ENCODE assay signal across 11 mouse cellular contexts in the genomic region with DNA sequence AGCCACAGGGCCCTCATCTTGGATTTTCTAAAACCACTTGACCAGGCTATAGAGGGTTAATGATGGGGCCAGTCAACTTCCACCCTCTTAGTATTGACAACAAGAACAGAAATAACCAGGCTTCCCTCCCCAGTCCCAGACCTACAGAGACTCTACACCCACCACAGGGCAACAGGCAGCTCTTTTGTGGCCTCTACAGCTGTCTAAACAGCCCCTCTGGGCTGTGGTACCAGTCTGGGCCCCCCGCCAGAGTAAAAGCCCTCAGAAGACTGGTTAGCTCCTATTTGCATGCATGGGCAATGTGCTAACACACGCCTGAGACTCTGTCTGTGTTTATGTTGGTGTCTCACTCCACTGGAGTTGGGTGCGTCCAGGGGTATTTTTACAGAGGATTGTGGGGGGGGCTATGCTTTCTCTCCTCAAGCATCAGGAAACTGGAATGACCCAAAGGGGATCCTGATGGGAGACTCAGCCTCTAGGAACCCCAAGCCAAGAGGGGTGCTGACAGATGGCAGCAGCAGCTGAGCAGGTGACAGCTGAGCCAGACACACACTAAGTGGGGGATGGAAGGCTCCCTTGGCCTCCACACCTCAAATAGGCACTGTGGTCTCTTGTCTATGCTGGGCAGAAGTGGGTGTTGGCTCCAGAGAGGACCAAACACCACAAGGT. TPM values are rescaled to one million over a fixed set of nuclear protein-coding genes. Genes with fewer than 3 reads are reported as not detected.
A peak's percentile ranks its signal among the peaks of the same experiment; 100 is the strongest.
DNase-seq lines count a peak whose midpoint lies in the region; ATAC-seq and TF ChIP-seq lines count a peak whose summit lies in the region.
"Had no signal": no experiment of that assay in that cellular context is flagged by ENCODE, and none has a peak within 500 bp of the region (broad histone marks: within the 10 kb centered on the region; RNA-seq: fewer than 3 reads in every experiment).

No protein-coding gene starts in this region.

- H3K9me3 ChIP-seq in embryonic facial prominence, embryonic 10.5 days, result no peaks in the 10 kb centered on the region
- no peaks in the 10 kb centered on the region for H3K9me3 ChIP-seq in heart, embryonic 14.5 days (ENCODE audit: control insufficient read depth, low read length)
- no peaks in the 10 kb centered on the region for H3K9me3 ChIP-seq in midbrain, embryonic 13.5 days
- H3K9me3 ChIP-seq in liver, embryonic 11.5 days (ENCODE audit: control insufficient read depth, low read length), result no peaks in the 10 kb centered on the region

- H3K27me3 ChIP-seq in kidney, adult 2 months (replicated peaks; ENCODE audit: control insufficient read depth, insufficient read depth, low read length), result no peaks in the 10 kb centered on the region
- H3K27me3 ChIP-seq in embryonic facial prominence, embryonic 10.5 days (replicated peaks; ENCODE audit: low read depth, poor library complexity, severe bottlenecking), result no peaks in the 10 kb centered on the region
- H3K27me3 ChIP-seq in heart, embryonic 14.5 days (ENCODE audit: control insufficient read depth, insufficient read depth, low read length), result no peaks in the 10 kb centered on the region
- H3K27me3 ChIP-seq in midbrain, embryonic 13.5 days, result no peaks in the 10 kb centered on the region
- H3K27me3 ChIP-seq in liver, embryonic 11.5 days (replicated peaks; ENCODE audit: control insufficient read depth, insufficient read depth, low read length), result peaks cover 22% of the 10 kb centered on the region
- no peaks in the 10 kb centered on the region for H3K27me3 ChIP-seq in cerebellum, adult 2 months (ENCODE audit: control insufficient read depth, insufficient read depth, low read length)

- no peak for ATAC-seq in heart, embryonic 14.5 days (ENCODE audit: insufficient number of reproducible peaks, insufficient read depth, low FRiP score, low read depth)
- 0 out of 2 replicates have a peak, but pooled peaks have one; percentile 5 for ATAC-seq in midbrain, embryonic 13.5 days
- ATAC-seq in liver, embryonic 11.5 days (replicated peaks; ENCODE audit: low FRiP score), result no peak
- ATAC-seq: liver, postnatal 0 days had no signal

- peak overlapping the region; percentile 89 for H3K4me2 ChIP-seq in heart, embryonic 14.5 days (ENCODE audit: low read length)
- H3K4me2 ChIP-seq in midbrain, embryonic 13.5 days (replicated peaks), result peak overlapping the region; percentile 98
- no peak overlapping the region for H3K4me2 ChIP-seq in liver, embryonic 11.5 days

- TF ChIP-seq POLR2A in kidney, adult 2 months (IDR thresholded peaks at IDR 0.05; ENCODE audit: low read depth, low read length), result no peak
- no peak for TF ChIP-seq POLR2A in cerebellum, adult 2 months (IDR thresholded peaks at IDR 0.05; ENCODE audit: borderline replicate concordance, insufficient read depth, low read length)

- H3K9ac ChIP-seq in heart, embryonic 14.5 days (ENCODE audit: low read length), result peak overlapping the region; percentile 42; the same call in 1 of the 2 replicates
- H3K9ac ChIP-seq in midbrain, embryonic 13.5 days (replicated peaks), result 0 out of 2 replicates have a peak overlapping the region, but pooled peaks have one; percentile 6
- H3K9ac ChIP-seq in liver, embryonic 11.5 days (ENCODE audit: low read depth, low read length), result no peak overlapping the region
- H3K9ac ChIP-seq: liver, postnatal 0 days had no signal

- 72% methylated on average over 3 of the region's 3 CpGs for WGBS in kidney, adult 2 months
- 61% methylated on average over 3 of the region's 3 CpGs for WGBS in embryonic facial prominence, embryonic 10.5 days
- 51% methylated on average over 3 of the region's 3 CpGs for WGBS in heart, embryonic 14.5 days
- WGBS in midbrain, embryonic 13.5 days, result 58% methylated on average over 3 of the region's 3 CpGs
- WGBS in liver, embryonic 11.5 days, result 76% methylated on average over 3 of the region's 3 CpGs
- 44% methylated on average over 3 of the region's 3 CpGs for WGBS in cerebellum, adult 2 months

- no peak for TF ChIP-seq CTCF in kidney, adult 2 months (conservative IDR thresholded peaks at IDR 0.05; ENCODE audit: insufficient read depth, insufficient read length, low read depth, low read length)
- no peak for TF ChIP-seq CTCF in cerebellum, adult 2 months (IDR thresholded peaks at IDR 0.05; ENCODE audit: borderline replicate concordance, insufficient read depth, low read depth, low read length)

- H3K4me3 ChIP-seq in kidney, adult 2 months (ENCODE audit: insufficient read depth, low read depth, low read length), result no peak overlapping the region
- peak overlapping the region; percentile 88 for H3K4me3 ChIP-seq in embryonic facial prominence, embryonic 10.5 days
- H3K4me3 ChIP-seq in heart, embryonic 14.5 days (ENCODE audit: control insufficient read depth in 1 of 2, insufficient read depth in 1 of 2, low read depth in 1 of 2, low read length in 2 of 2), result no peak overlapping the region
- H3K4me3 ChIP-seq in midbrain, embryonic 13.5 days (replicated peaks), result no peak overlapping the region
- no peak overlapping the region for H3K4me3 ChIP-seq in liver, embryonic 11.5 days (ENCODE audit: low read depth, low read length)
- no peak overlapping the region for H3K4me3 ChIP-seq in cerebellum, adult 2 months (replicated peaks; ENCODE audit: insufficient read depth, low read depth, low read length)

- peaks cover 6% of the 10 kb centered on the region for H3K36me3 ChIP-seq in kidney, adult 2 months (ENCODE audit: control insufficient read depth, insufficient read depth, low read length)
- peaks cover 54% of the 10 kb centered on the region for H3K36me3 ChIP-seq in embryonic facial prominence, embryonic 10.5 days (replicated peaks)
- H3K36me3 ChIP-seq in heart, embryonic 14.5 days (ENCODE audit: control insufficient read depth, insufficient read depth, low read length), result peaks cover 49% of the 10 kb centered on the region
- H3K36me3 ChIP-seq in midbrain, embryonic 13.5 days, result peaks cover 39% of the 10 kb centered on the region
- peaks cover 28% of the 10 kb centered on the region for H3K36me3 ChIP-seq in liver, embryonic 11.5 days (ENCODE audit: control insufficient read depth, insufficient read depth, low read length)

- peak; percentile 11 for DNase-seq in kidney, postnatal 10 days
- no peak for DNase-seq in kidney, adult 2 months
- no peak for DNase-seq in embryonic facial prominence, embryonic 10.5 days (ENCODE audit: low spot score)
- DNase-seq in spleen, adult 12 weeks (ENCODE audit: low spot score), result no peak
- DNase-seq in liver, embryonic 11.5 days (ENCODE audit: low spot score), result no peak
- no peak for DNase-seq in cerebellum, adult 2 months
- DNase-seq: adrenal gland, postnatal 36 days; liver, postnatal 0 days had no signal

- peaks cover 10% of the 10 kb centered on the region; the same call in 1 of the 2 replicates for H3K4me1 ChIP-seq in kidney, adult 2 months (ENCODE audit: control insufficient read depth, insufficient read depth, low read length)
- H3K4me1 ChIP-seq in embryonic facial prominence, embryonic 10.5 days, result peaks cover 40% of the 10 kb centered on the region
- peaks cover 18 to 27% of the 10 kb centered on the region in 2 experiments for H3K4me1 ChIP-seq in heart, embryonic 14.5 days (ENCODE audit: control insufficient read depth in 2 of 2, insufficient read depth in 2 of 2, low read length in 2 of 2)
- peaks cover 48% of the 10 kb centered on the region for H3K4me1 ChIP-seq in midbrain, embryonic 13.5 days (replicated peaks)
- H3K4me1 ChIP-seq in liver, embryonic 11.5 days (replicated peaks; ENCODE audit: control insufficient read depth, insufficient read depth, low read length), result peaks cover 6% of the 10 kb centered on the region; the same call in 1 of the 2 replicates
- peaks cover 8% of the 10 kb centered on the region; the same call in 1 of the 2 replicates for H3K4me1 ChIP-seq in cerebellum, adult 2 months (ENCODE audit: control insufficient read depth, insufficient read depth, low read length)

- no peak overlapping the region for H3K27ac ChIP-seq in kidney, adult 2 months (ENCODE audit: insufficient read depth, low read depth, low read length)
- H3K27ac ChIP-seq in embryonic facial prominence, embryonic 10.5 days (replicated peaks), result peak overlapping the region; percentile 100; the same call in 1 of the 2 replicates
- H3K27ac ChIP-seq in heart, embryonic 14.5 days (replicated peaks in 1 of 2; ENCODE audit: control insufficient read depth in 1 of 2, insufficient read depth in 1 of 2, low read depth in 2 of 2, low read length in 2 of 2), result peak overlapping the region in 1 of 2 experiments; percentile 49; a peak in 2 of 4 replicates
- H3K27ac ChIP-seq in midbrain, embryonic 13.5 days, result peak overlapping the region; percentile 67
- no peak overlapping the region for H3K27ac ChIP-seq in liver, embryonic 11.5 days (ENCODE audit: low read depth, low read length)
- H3K27ac ChIP-seq in cerebellum, adult 2 months (ENCODE audit: insufficient read depth, low read length), result no peak overlapping the region

RNA-seq across cellular contexts. Expression of gene Inppl1, which starts 4.0 kb away (rescaled TPM):
- polyA plus RNA-seq in kidney, adult 2 months (2012; rRNA removed), result 62.1 and 81.3 TPM in 2 replicates
- polyA plus RNA-seq in embryonic facial prominence, embryonic 10.5 days (2016; fragmentation: Nextera tagmentation; extraction: Ambion mirVana), result 38.4 and 46.7 TPM in 2 replicates
- polyA plus RNA-seq in heart, embryonic 14.5 days (2014; fragmentation: Nextera tagmentation; extraction: Ambion mirVana), result 32.1 and 34.9 TPM in 2 replicates
- polyA plus RNA-seq in midbrain, embryonic 13.5 days (2015; fragmentation: Nextera tagmentation; extraction: Ambion mirVana), result 20.3 and 26.3 TPM in 2 replicates
- 22.3 and 23.4 TPM in 2 replicates for polyA plus RNA-seq in liver, embryonic 11.5 days (2014; fragmentation: Nextera tagmentation; extraction: Ambion mirVana)
- 35.4 and 43.9 TPM in 2 replicates for polyA plus RNA-seq in cerebellum, adult 2 months (2012; rRNA removed)

RNA-seq across cellular contexts. Expression of gene Phox2a, which starts 15.9 kb away (rescaled TPM):
- polyA plus RNA-seq in kidney, adult 2 months (2012; rRNA removed), result 0.20 TPM in 1 of 2 replicates, not detected in the other
- 0.26 and 1.2 TPM in 2 replicates for polyA plus RNA-seq in embryonic facial prominence, embryonic 10.5 days (2016; fragmentation: Nextera tagmentation; extraction: Ambion mirVana)
- polyA plus RNA-seq in heart, embryonic 14.5 days (2014; fragmentation: Nextera tagmentation; extraction: Ambion mirVana), result 1.2 TPM in 1 of 2 replicates, not detected in the other
- 0.24 and 0.26 TPM in 2 replicates for polyA plus RNA-seq in midbrain, embryonic 13.5 days (2015; fragmentation: Nextera tagmentation; extraction: Ambion mirVana)
- 0.10 TPM in 1 of 2 replicates, not detected in the other for polyA plus RNA-seq in liver, embryonic 11.5 days (2014; fragmentation: Nextera tagmentation; extraction: Ambion mirVana)
- polyA plus RNA-seq in cerebellum, adult 2 months (2012; rRNA removed), result 0.52 and 0.71 TPM in 2 replicates
- polyA plus RNA-seq: cortical plate, adult 2 months; liver, postnatal 0 days had no signal

RNA-seq across cellular contexts. Expression of gene Folr2, which starts 22.9 kb away (rescaled TPM):
- 11.2 and 11.7 TPM in 2 replicates for polyA plus RNA-seq in kidney, adult 2 months (2012; rRNA removed)
- 0.49 TPM in 1 of 2 replicates, not detected in the other for polyA plus RNA-seq in embryonic facial prominence, embryonic 10.5 days (2016; fragmentation: Nextera tagmentation; extraction: Ambion mirVana)
- polyA plus RNA-seq in heart, embryonic 14.5 days (2014; fragmentation: Nextera tagmentation; extraction: Ambion mirVana), result 0.69 and 1.0 TPM in 2 replicates
- polyA plus RNA-seq in midbrain, embryonic 13.5 days (2015; fragmentation: Nextera tagmentation; extraction: Ambion mirVana), result 2.2 and 3.8 TPM in 2 replicates
- 3.3 and 3.9 TPM in 2 replicates for polyA plus RNA-seq in liver, embryonic 11.5 days (2014; fragmentation: Nextera tagmentation; extraction: Ambion mirVana)
- 0.44 and 0.89 TPM in 2 replicates for polyA plus RNA-seq in cerebellum, adult 2 months (2012; rRNA removed)

RNA-seq across cellular contexts. Expression of gene Anapc15, which starts 29.5 kb away (rescaled TPM):
- polyA plus RNA-seq in kidney, adult 2 months (2012; rRNA removed), result 40.2 and 42.6 TPM in 2 replicates
- polyA plus RNA-seq in embryonic facial prominence, embryonic 10.5 days (2016; fragmentation: Nextera tagmentation; extraction: Ambion mirVana), result 118 and 119 TPM in 2 replicates
- polyA plus RNA-seq in heart, embryonic 14.5 days (2014; fragmentation: Nextera tagmentation; extraction: Ambion mirVana), result 52.0 and 53.2 TPM in 2 replicates
- polyA plus RNA-seq in midbrain, embryonic 13.5 days (2015; fragmentation: Nextera tagmentation; extraction: Ambion mirVana), result 79.0 and 92.2 TPM in 2 replicates
- polyA plus RNA-seq in liver, embryonic 11.5 days (2014; fragmentation: Nextera tagmentation; extraction: Ambion mirVana), result 94.7 and 96.2 TPM in 2 replicates
- polyA plus RNA-seq in cerebellum, adult 2 months (2012; rRNA removed), result 44.7 and 47.3 TPM in 2 replicates

RNA-seq across cellular contexts. Expression of gene Folr1, which starts 36.5 kb away (rescaled TPM):
- 942 and 1,044 TPM in 2 replicates for polyA plus RNA-seq in kidney, adult 2 months (2012; rRNA removed)
- 1.2 and 2.4 TPM in 2 replicates for polyA plus RNA-seq in embryonic facial prominence, embryonic 10.5 days (2016; fragmentation: Nextera tagmentation; extraction: Ambion mirVana)
- 5.0 and 6.5 TPM in 2 replicates for polyA plus RNA-seq in heart, embryonic 14.5 days (2014; fragmentation: Nextera tagmentation; extraction: Ambion mirVana)
- 11.1 and 13.2 TPM in 2 replicates for polyA plus RNA-seq in midbrain, embryonic 13.5 days (2015; fragmentation: Nextera tagmentation; extraction: Ambion mirVana)
- polyA plus RNA-seq in liver, embryonic 11.5 days (2014; fragmentation: Nextera tagmentation; extraction: Ambion mirVana), result 0.27 and 0.42 TPM in 2 replicates
- polyA plus RNA-seq in cerebellum, adult 2 months (2012; rRNA removed), result 8.0 and 18.5 TPM in 2 replicates

Comparison
In these comparisons a context has a peak if more than half of its experiments do, and no peak if none do; other contexts are left out.
1. H3K27ac ChIP-seq: peak in embryonic facial prominence, embryonic 10.5 days (single experiment) and midbrain, embryonic 13.5 days (single experiment); none in kidney, adult 2 months (single experiment), liver, embryonic 11.5 days (single experiment) and cerebellum, adult 2 months (single experiment).